Mouse (Mus musculus) heart, embryonic 14.5 days (tissue): ENCODE results near the gene Asb5. TPM values are rescaled to one million over a fixed set of nuclear protein-coding genes. Genes with fewer than 3 reads are reported as not detected.

Source experiments
- ATAC-seq: fragments of 200-750 bp; cut with Nextera tagmentation; 2 replicates; pipeline ENCODE4 v1.8.0; 2017; ENCODE audit warnings: low read depth, moderate TSS enrichment; ENCODE audit not compliant: insufficient number of reproducible peaks, insufficient read depth, low FRiP score
- H3K27ac ChIP-seq, 2 experiments: fragments of 200-500 bp in 1 of 2; fragments of 300-500 bp in 1 of 2; sonication (generic) in 1 of 2; replicated peaks in 1 of 2; 2 replicates each; pipeline ENCODE4 v1.5.1; 2012 to 2014; ENCODE audit warnings: low read depth in 2 of 2, low read length in 2 of 2, control low read depth in 1 of 2, mild to moderate bottlenecking in 1 of 2, mixed read lengths in 1 of 2; ENCODE audit not compliant: control insufficient read depth in 1 of 2, insufficient read depth in 1 of 2
- H3K27me3 ChIP-seq: fragments of 300-500 bp; sonication (generic); 2 replicates; pipeline ENCODE4 v1.6.1; 2014; ENCODE audit warnings: mild to moderate bottlenecking, low read length, control low read depth; ENCODE audit not compliant: control insufficient read depth, insufficient read depth
- H3K36me3 ChIP-seq: fragments of 300-500 bp; sonication (generic); 2 replicates; pipeline ENCODE4 v1.6.1; 2014; ENCODE audit warnings: mild to moderate bottlenecking, control low read depth, low read length, mixed read lengths; ENCODE audit not compliant: control insufficient read depth, insufficient read depth
- H3K4me1 ChIP-seq, 2 experiments: fragments of 200-500 bp in 1 of 2; fragments of 300-500 bp in 1 of 2; sonication (generic) in 1 of 2; 2 replicates each; pipeline ENCODE4 v1.6.1; 2012 to 2014; ENCODE audit warnings: low read length in 2 of 2, control low read depth in 1 of 2, mixed read lengths in 1 of 2; ENCODE audit not compliant: control insufficient read depth in 2 of 2, insufficient read depth in 2 of 2
- H3K4me2 ChIP-seq: fragments of 300-500 bp; sonication (generic); 2 replicates; pipeline ENCODE4 v1.6.1; 2014; ENCODE audit warnings: mild to moderate bottlenecking, low read length
- H3K4me3 ChIP-seq, 2 experiments: fragments of 200-500 bp in 1 of 2; fragments of 300-500 bp in 1 of 2; sonication (generic) in 1 of 2; 2 replicates each; pipeline ENCODE4 v1.5.1; 2012 to 2014; ENCODE audit warnings: low read length in 2 of 2, mild to moderate bottlenecking in 2 of 2, control low read depth in 1 of 2, low read depth in 1 of 2, moderate library complexity in 1 of 2; ENCODE audit not compliant: control insufficient read depth in 1 of 2, insufficient read depth in 1 of 2
- H3K9ac ChIP-seq: fragments of 300-500 bp; sonication (generic); 2 replicates; pipeline ENCODE4 v1.6.1; 2014; ENCODE audit warnings: mild to moderate bottlenecking, low read length
- H3K9me3 ChIP-seq: fragments of 300-500 bp; sonication (generic); 2 replicates; pipeline ENCODE4 v1.6.1; 2016; ENCODE audit warnings: low read length, control low read depth; ENCODE audit not compliant: control insufficient read depth
- WGBS: fragments of 180-500 bp; shearing (Covaris S2); extraction: QIAGEN DNeasy Blood & Tissue Kit; methylation state at CpG from one replicate; pipeline ENCODE4 v1.1.7; 2014; 5-methylcytosine and 5-hydroxymethylcytosine counted together
- polyA plus RNA-seq: library from polyadenylated mRNA; unstranded; fragments of >200 nt; fragmentation: Nextera tagmentation; extraction: Ambion mirVana; gene quantifications from 2 replicates; pipeline ENCODE4 v1.2.1, GENCODE M21; 2014

Gene Asb5
- polyA plus RNA-seq, 1 experiment from 2014 or later, result 5.8 TPM

GRCm38 (mm10) chr8:54503104-54503503 is 26.3 kb upstream of the Asb5 start:
- Histone ChIP-seq H3K4me3 (no peak overlapping the region), H3K27ac (no peak overlapping the region), H3K4me1 (no peaks in the 10 kb centered on the region), H3K4me2 (no peak overlapping the region), H3K27me3 (no peaks in the 10 kb centered on the region), H3K9me3 (no peaks in the 10 kb centered on the region), H3K9ac (no peak overlapping the region), H3K36me3 (no peaks in the 10 kb centered on the region)
- 73% methylated on average over 7 of the region's 7 CpGs for WGBS
- no peak for ATAC-seq

- Histone ChIP-seq H3K27ac (no peak overlapping the region), H3K9ac (no peak overlapping the region), H3K4me3 (no peak overlapping the region), H3K4me2 (no peak overlapping the region), H3K9me3 (no peaks in the 10 kb centered on the region), H3K4me1 (peaks cover 0 to 2% of the 10 kb centered on the region in 2 experiments; a peak in 2 of 4 replicates), H3K36me3 (no peaks in the 10 kb centered on the region), H3K27me3 (no peaks in the 10 kb centered on the region)
- WGBS, result 59% methylated on average over 2 of the region's 2 CpGs
- ATAC-seq, result no peak
Measured at GRCm38 (mm10) chr8:54505060-54505459, 24.3 kb upstream of the Asb5 start.

- Histone ChIP-seq H3K9me3 (no peaks in the 10 kb centered on the region), H3K4me1 (peaks cover 0 to 2% of the 10 kb centered on the region in 2 experiments; a peak in 2 of 4 replicates), H3K4me2 (no peak overlapping the region), H3K27ac (no peak overlapping the region), H3K27me3 (no peaks in the 10 kb centered on the region), H3K36me3 (no peaks in the 10 kb centered on the region), H3K9ac (no peak overlapping the region; the same call in 1 of the 2 replicates), H3K4me3 (no peak overlapping the region)
- ATAC-seq, result no peak
- 34% methylated on average over 6 of the region's 6 CpGs for WGBS
Measured at GRCm38 (mm10) chr8:54507428-54508095, 21.8 kb upstream of the Asb5 start.

GRCm38 (mm10) chr8:54508096-54508456 is 21.3 kb upstream of the Asb5 start:
- no peak overlapping the region for H3K9ac ChIP-seq
- H3K36me3 ChIP-seq, result no peaks in the 10 kb centered on the region
- no peaks in the 10 kb centered on the region for H3K27me3 ChIP-seq
- ATAC-seq, result no peak
- H3K4me1 ChIP-seq, result peaks cover 0 to 2% of the 10 kb centered on the region in 2 experiments; a peak in 2 of 4 replicates
- no peak overlapping the region for H3K27ac ChIP-seq
- no peaks in the 10 kb centered on the region for H3K9me3 ChIP-seq
- H3K4me3 ChIP-seq, result no peak overlapping the region
- peak overlapping the region; percentile 71; the same call in 1 of the 2 replicates for H3K4me2 ChIP-seq
- 23% methylated on average over 1 of the region's 1 CpGs for WGBS

GRCm38 (mm10) chr8:54508814-54509213 is 20.6 kb upstream of the Asb5 start:
- Histone ChIP-seq H3K4me2 (peak overlapping the region; percentile 71), H3K27ac (no peak overlapping the region), H3K4me3 (peak overlapping the region; percentile 30 to 35), H3K9me3 (no peaks in the 10 kb centered on the region), H3K27me3 (no peaks in the 10 kb centered on the region), H3K36me3 (no peaks in the 10 kb centered on the region), H3K4me1 (peaks cover 0 to 2% of the 10 kb centered on the region in 2 experiments; a peak in 2 of 4 replicates), H3K9ac (no peak overlapping the region)
- no peak for ATAC-seq
- WGBS, result 5% methylated on average over 9 of the region's 11 CpGs

GRCm38 (mm10) chr8:54509221-54509721 is 20.1 kb upstream of the Asb5 start:
- peak overlapping the region; percentile 21; the same call in 1 of the 2 replicates for H3K9ac ChIP-seq

GRCm38 (mm10) chr8:54511791-54512190 is 17.6 kb upstream of the Asb5 start:
- no peak overlapping the region for H3K4me2 ChIP-seq
- no peaks in the 10 kb centered on the region for H3K36me3 ChIP-seq
- peaks cover 0 to 2% of the 10 kb centered on the region in 2 experiments; a peak in 2 of 4 replicates for H3K4me1 ChIP-seq
- no peaks in the 10 kb centered on the region for H3K27me3 ChIP-seq
- H3K9ac ChIP-seq, result no peak overlapping the region
- H3K9me3 ChIP-seq, result no peaks in the 10 kb centered on the region
- ATAC-seq, result no peak
- 49% methylated on average over 3 of the region's 3 CpGs for WGBS
- H3K27ac ChIP-seq, result no peak overlapping the region
- no peak overlapping the region for H3K4me3 ChIP-seq

More at GRCm38 (mm10) chr8:54509221-54509721, 20.1 kb upstream of the Asb5 start:
- Histone ChIP-seq H3K4me3 (peak overlapping the region; percentile 30 to 35), H3K4me1 (peaks cover 0 to 2% of the 10 kb centered on the region in 2 experiments; a peak in 2 of 4 replicates), H3K36me3 (no peaks in the 10 kb centered on the region), H3K27me3 (no peaks in the 10 kb centered on the region), H3K4me2 (peak overlapping the region; percentile 71), H3K27ac (no peak overlapping the region), H3K9me3 (no peaks in the 10 kb centered on the region)
- 5% methylated on average over 10 of the region's 10 CpGs for WGBS
- no peak for ATAC-seq
